Mouse (Mus musculus) liver, adult (tissue): ENCODE measurements around the gene Sos1.

Source experiments
- GATA4 ChIP-seq: IDR thresholded peaks from 2 replicates; pipeline ENCODE4 v1.6.1; 2014; ENCODE audit warnings: mild to moderate bottlenecking, low read length; ENCODE audit not compliant: insufficient replicate concordance

Sos1 gene

GRCm38 (mm10) chr17:80480031-80480854, at the start of gene Sos1:
Gene Sos1 (minus strand): TSS chr17:80480453.
- peak; percentile 80; the same call in 1 of the 2 replicates for TF ChIP-seq GATA4

DNA sequence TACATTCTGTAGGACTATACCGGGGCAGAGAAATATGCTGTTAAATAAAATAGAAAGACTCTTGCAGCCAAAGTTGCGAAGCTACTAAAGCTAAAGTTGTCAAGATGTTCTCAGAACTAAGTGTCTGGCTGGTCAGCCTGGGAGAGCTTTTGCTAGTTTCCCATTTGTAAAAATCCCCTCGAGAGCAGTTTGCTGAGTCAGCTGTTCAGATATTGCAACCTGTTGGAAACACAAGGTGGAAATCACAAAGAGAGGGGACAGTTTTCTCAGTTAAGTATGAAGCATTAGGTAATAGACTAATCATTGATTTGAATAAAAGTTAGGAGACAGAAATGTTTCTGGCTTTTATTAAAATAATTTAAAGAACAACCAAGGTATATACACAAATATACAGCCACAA, 43.0 kb upstream of the Sos1 start:
- no peak for TF ChIP-seq GATA4

- TF ChIP-seq GATA4, result no peak
These were observed 41.9 kb upstream of the Sos1 start for GRCm38 (mm10) chr17:80522229-80522556.

DNA sequence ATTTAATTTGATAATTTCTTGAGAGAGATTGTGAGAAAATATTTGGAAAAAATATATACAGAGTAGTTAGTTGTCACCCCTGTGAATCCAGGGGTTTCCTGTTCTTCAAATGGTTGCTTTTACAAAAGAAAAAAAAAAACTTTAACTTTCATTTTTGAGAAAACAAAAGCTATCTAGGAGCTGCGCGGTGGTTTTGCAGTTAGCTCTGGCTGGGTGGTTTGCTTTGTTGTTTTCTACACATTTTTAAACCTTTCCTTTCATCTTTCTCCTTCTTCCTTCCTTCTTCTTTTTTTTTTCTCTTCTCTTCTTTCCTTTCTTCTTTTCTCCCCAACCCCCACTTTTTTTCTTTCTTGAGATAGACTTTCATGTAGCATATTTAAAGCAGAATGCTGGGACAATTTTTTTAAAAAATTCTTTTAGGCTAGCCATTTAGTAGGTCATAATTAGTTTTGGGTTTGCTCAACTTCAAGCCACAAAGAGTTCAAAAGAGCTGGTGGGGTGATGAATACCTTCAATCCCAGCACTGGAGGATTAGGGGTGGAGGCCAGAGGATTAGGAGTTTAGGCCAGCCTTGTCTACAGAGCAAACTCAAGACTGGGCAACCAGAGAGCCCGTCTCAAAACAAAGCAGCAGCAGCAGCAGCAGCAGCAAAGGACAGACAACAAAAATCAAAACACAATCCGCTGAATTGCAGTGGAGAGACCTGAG, 41.4 kb upstream of the Sos1 start:
- no peak for TF ChIP-seq GATA4

- no peak for TF ChIP-seq GATA4
These were observed 40.3 kb upstream of the Sos1 start for GRCm38 (mm10) chr17:80520537-80520936.

DNA sequence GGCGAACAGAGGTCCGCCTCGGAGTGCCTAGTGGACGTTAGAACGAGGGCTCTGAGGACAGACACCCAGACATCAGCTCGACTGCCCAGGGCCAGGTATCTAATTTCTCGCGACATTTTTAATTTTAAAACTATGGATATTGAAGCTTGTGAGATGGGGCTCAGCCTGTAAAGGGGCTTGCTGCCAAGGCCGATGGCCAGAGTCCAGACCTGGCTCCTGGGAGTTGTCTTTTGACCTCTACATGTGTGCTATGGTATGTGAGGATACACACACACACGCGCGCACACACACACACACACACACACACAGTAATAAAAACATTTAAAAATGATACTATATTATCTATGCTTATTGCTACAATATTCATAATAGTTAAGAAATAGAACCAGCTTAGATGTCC, 38.6 kb upstream of the Sos1 start:
- TF ChIP-seq GATA4, result no peak

DNA sequence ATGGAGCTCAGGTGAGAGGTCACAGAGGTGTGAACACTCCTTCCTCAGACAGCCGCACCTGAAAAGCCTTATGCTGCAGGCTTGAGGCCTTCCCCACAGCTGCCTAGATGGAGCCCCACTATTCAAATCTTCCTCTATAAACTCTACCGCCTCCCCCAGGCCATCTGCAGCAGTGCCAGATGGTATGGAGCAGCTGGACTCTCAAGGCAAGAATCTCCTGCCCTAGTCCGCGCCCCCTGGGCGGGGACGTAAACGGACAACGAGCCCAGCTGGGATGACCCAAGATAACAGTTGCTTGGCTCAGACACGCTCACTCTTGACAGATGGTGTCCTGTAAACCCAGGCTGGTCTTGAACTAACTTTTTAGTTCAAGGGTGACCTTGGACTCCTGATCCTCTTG, 37.0 kb upstream of the Sos1 start:
- no peak for TF ChIP-seq GATA4

DNA sequence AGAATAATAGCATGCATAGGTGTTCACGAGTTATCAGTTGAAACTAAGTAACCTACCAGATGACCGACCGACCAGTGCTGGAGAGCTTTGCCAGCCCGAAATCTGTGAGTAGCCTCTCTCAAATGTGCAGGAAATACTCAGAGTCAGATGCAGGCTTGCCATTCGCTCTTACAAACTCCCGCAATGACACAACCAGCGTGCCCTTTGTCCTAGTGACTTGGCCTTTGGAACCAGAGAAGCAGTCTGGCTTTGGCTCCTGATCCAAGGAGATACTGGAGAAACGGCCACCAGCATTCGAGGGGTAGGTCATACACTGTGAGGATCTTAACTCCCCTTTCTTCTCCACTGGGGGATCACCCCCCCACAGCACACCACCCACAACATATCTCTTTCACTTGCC, 35.7 kb upstream of the Sos1 start:
- TF ChIP-seq GATA4, result peak; percentile 46; the same call in 1 of the 2 replicates

- TF ChIP-seq GATA4, result no peak
These were observed 35.3 kb upstream of the Sos1 start for GRCm38 (mm10) chr17:80515513-80515912.

DNA sequence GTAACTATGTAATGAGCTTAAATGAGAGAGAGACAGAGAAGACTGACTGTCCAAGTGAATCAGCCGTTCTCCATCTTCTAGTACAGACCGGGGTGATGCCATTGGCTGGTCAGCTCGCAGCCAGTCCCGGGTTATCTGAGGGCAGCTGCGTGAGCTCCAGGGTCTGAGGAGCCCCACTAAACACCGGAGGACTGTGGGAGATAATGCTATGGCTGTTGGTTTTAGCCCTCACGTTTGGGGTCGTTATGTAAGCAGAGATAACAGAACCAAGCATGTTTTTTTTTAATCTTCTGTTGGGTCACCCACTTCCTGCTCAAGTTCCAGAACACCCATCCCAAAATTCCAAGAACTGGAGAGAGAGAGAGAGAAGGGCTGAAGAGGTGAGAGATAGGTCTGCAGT, 33.5 kb upstream of the Sos1 start:
- TF ChIP-seq GATA4, result no peak; the same call in 1 of the 2 replicates

DNA sequence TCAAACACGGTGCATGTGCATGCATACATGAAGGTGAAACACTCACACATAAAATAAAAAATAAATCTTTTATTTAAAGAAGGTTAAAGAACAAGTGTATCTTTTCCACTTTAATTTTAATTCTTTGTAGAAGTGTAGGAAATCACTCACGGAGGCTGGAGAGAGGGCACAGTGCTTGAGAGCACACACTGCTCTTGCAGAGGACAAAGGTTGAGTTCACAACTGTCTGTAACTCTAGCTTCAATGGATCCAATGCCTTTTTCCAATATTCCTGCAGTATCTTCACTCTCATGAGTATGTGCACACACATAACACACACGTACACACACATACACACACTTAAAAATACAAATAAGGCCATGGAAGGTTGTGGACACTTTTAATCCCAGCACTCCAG, 30.2 kb upstream of the Sos1 start:
- TF ChIP-seq GATA4, result no peak

DNA sequence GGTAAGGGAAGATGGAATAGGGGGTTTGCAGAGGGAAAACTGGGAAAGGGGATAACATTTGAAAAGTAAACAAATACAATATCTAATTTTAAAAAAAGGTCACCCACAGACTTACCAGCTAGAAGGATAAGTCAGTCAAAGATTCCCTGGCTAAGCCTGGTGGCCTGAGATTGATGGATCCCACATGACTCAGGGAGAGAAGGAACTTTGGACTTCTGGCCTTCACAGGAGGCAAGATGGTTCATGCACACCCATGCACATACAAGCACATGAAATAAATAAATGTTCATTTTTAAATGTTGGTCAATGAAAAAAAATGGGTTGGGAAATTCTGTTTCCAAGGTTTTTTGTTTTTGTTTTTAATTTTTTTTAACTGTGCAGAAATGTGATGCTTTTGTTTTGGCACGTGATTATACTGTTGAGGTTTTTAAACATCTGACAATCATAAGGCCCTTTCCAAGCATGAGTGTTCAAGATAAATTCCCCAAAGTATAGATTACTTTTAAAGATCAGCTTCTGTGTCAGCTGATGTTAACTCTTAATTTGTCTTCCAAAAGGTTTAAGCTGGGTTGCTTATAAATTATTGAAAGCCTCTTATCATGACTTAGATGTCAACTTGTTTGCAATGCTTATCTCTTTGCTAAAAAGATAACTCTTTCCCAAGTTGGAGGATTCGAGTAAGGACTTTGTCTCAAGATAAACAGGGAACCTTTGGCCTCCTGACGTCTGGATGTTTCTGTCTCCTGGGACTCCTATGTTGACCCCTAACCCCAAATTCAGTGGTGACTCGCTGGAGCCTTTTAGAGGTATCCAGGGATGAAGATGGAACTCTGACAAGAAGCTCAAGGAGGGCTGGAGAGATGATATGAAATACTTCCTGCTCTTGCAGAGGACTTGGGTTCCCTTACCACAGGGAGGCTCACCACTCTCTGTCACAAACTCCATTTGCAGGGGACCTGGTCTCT, 29.5 kb upstream of the Sos1 start:
- no peak for TF ChIP-seq GATA4

- TF ChIP-seq GATA4, result no peak
These were observed 25.5 kb upstream of the Sos1 start for GRCm38 (mm10) chr17:80505766-80506165.

DNA sequence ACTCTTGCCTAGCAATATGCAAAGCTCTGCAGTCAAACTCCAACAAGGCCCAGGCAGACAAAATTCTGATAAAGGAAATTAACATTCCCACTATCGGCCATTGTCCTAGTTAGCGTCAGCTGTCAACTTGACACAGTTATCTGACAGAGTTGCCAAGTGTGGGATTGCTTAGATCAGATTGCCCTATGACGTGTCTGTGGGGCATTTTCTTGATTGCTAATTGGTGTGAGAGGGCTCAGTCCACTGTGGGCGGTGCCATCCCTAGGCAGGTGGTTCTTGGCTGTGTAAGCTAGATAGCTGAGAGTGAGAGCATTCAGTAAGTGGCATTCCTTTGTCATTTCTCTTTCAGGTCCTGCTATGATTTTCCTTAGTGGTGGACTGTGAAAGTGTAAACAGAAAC, 25.1 kb upstream of the Sos1 start:
- TF ChIP-seq GATA4, result no peak

GRCm38 (mm10) chr17:80501805-80502172, 21.5 kb upstream of the Sos1 start:
- no peak for TF ChIP-seq GATA4
